Comparison of ENCODE assay signal across 8 mouse cellular contexts in genomic region chr11:76524947-76525346, GRCm38 (mm10).
DNase-seq lines count a peak whose midpoint lies in the region; ATAC-seq lines count a peak whose summit lies in the region.

No protein-coding gene starts in this region.

- H3K9me3 ChIP-seq in heart, embryonic 12.5 days (replicated peaks): no peaks in the 10 kb centered on the region

- DNase-seq in heart, adult 8-10 months (ENCODE audit: low spot score): peak; percentile 76
- peak; percentile 47 to 53 for DNase-seq in adrenal gland, adult 18-20 months (ENCODE audit: low spot score in 2 of 2)
- DNase-seq in embryo, embryonic 10 days (ENCODE audit: low spot score): peak; percentile 91
- DNase-seq in heart, postnatal 36 days: peak; percentile 54 to 65
- DNase-seq in large intestine, adult 2 months (ENCODE audit: low read depth, low spot score): peak; percentile 61
- DNase-seq in lung, postnatal 36 days: peak; percentile 82
- DNase-seq in skeletal muscle tissue, adult 2 months (ENCODE audit: low read depth, low spot score): peak; percentile 47

- no peak overlapping the region for H3K9ac ChIP-seq in heart, embryonic 12.5 days

- peaks cover 31% of the 10 kb centered on the region for H3K4me1 ChIP-seq in heart, embryonic 12.5 days (replicated peaks)

- no peak overlapping the region for H3K4me2 ChIP-seq in heart, embryonic 12.5 days

- 16% methylated on average over 8 of the region's 8 CpGs for WGBS in heart, embryonic 12.5 days
- WGBS in large intestine, adult 2 months: 3% methylated on average over 8 of the region's 8 CpGs

- H3K27ac ChIP-seq in heart, embryonic 12.5 days (ENCODE audit: poor library complexity, severe bottlenecking): no peak overlapping the region

- no peaks in the 10 kb centered on the region for H3K27me3 ChIP-seq in heart, embryonic 12.5 days (replicated peaks)

- H3K36me3 ChIP-seq in heart, embryonic 12.5 days: no peaks in the 10 kb centered on the region

- no peak for ATAC-seq in heart, embryonic 12.5 days (ENCODE audit: insufficient number of reproducible peaks, low FRiP score)

- intact Hi-C loops in heart, postnatal 36 days (cut with DNase I): loop anchor here (1.0 to 5.0 kb wide), 2 partner anchors 18 to 122 kb away; no protein-coding TSS in a partner anchor

- H3K4me3 ChIP-seq in heart, embryonic 12.5 days: no peak overlapping the region
